Mouse (Mus musculus) layer of hippocampus, postnatal 36 days (tissue): ENCODE measurements around the gene Dmrt1. TPM values are rescaled to one million over a fixed set of nuclear protein-coding genes. Genes with fewer than 3 reads are reported as not detected.

Experiments used
- DNase-seq, 2 experiments: peaks; one replicate each; pipeline ENCODE4 v3.0.0; 2022
- total RNA-seq, 2 experiments: library from RNA; stranded (reverse); gene quantifications; 2 replicates each; pipeline ENCODE4 v1.2.3; 2021

Gene Dmrt1
- total RNA-seq, 2 experiments from 2014 or later = not detected

- DNase-seq = no peak
These were observed 69.0 kb downstream of the Dmrt1 start for GRCm38 (mm10) chr19:25574431-25574830.

- DNase-seq = no peak
These were observed 69.8 kb downstream of the Dmrt1 start for GRCm38 (mm10) chr19:25574981-25575814.

DNA sequence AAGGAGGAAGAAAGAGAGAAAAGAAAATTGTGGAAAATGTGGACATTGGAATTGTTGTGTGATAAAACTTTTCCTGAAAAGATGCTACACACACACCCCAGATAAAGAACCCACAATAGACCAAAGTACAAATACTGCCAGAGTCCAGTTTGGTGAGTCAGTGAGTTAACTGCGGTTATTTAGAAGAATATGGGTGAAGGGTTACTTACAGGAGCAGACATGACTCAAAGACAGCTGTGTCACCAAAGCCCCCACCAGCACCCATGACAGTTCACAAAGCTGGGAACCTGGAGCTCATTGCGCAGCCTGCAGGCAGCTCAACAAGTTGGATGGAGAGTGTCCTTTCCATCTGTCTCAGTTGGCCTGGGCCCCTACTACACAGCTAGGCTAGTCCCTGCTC is 72.9 kb downstream of the Dmrt1 start:
- no peak for DNase-seq

GRCm38 (mm10) chr19:25579440-25579839 is 74.0 kb downstream of the Dmrt1 start:
- DNase-seq = no peak

- DNase-seq = no peak
These were observed 92.4 kb downstream of the Dmrt1 start for GRCm38 (mm10) chr19:25597717-25598232.

GRCm38 (mm10) chr19:25598626-25599025 is 93.2 kb downstream of the Dmrt1 start:
- no peak for DNase-seq

- DNase-seq = no peak
These were observed 96.5 kb downstream of the Dmrt1 start for GRCm38 (mm10) chr19:25601966-25602365.

GRCm38 (mm10) chr19:25607461-25608205 is 102.2 kb downstream of the Dmrt1 start:
- DNase-seq = no peak

GRCm38 (mm10) chr19:25608206-25608580 is 102.8 kb downstream of the Dmrt1 start:
- DNase-seq = no peak

GRCm38 (mm10) chr19:25608961-25609850 is 103.8 kb downstream of the Dmrt1 start:
- no peak for DNase-seq

DNA sequence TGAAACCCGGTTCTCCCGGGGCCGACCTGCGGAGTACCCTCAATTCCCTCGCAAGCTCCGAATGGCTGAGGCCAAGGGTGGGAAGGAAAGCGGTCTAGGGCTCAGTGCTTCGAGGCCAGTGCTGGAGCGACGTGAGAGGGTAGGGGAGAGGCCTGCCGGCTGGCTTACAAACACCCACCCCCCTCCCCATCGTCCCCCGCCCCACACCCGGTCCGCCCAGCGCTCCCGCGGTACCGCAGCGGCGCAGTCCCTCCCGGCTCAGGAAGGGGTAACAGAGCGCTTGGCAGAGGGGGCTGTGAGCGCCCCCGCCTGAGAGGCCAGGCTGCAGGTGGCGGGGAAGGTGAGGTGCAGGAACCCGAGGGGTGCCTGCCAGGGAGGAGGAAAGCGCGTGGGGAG is 104.6 kb downstream of the Dmrt1 start, which contains the start of gene Dmrt3:
Gene Dmrt3 (plus strand): TSS at position 287 of the 396 bp plus-strand sequence.
- no peak for DNase-seq

DNA sequence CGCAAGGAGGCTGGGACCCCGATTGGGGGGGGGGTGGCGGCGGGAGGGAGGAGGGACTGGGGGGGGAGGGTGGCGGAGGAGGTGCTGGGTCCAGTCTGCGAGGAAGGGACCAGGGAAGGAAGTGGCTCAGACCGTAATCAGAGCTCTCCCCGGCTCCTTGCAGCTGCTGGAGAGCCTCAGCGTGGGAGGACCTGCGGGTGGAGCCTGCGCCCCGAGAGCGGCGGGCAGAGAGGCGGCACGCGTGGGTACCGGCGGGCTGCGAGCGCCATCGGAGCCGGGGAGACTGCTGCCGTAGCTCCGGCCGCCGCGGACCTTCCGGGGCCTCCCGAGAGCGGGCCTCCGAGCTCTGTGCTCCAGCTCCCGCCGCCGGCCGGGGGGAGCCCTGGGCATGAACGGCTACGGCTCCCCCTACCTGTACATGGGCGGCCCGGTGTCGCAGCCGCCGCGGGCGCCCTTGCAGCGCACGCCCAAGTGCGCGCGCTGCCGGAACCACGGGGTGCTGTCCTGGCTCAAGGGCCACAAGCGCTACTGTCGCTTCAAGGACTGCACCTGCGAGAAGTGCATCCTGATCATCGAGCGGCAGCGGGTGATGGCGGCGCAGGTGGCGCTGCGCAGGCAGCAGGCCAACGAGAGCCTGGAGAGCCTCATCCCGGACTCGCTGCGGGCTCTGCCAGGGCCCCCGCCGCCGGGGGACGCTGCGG is 105.1 kb downstream of the Dmrt1 start:
- no peak for DNase-seq

- no peak for DNase-seq
These were observed 105.7 kb downstream of the Dmrt1 start for GRCm38 (mm10) chr19:25611116-25611515.

DNA sequence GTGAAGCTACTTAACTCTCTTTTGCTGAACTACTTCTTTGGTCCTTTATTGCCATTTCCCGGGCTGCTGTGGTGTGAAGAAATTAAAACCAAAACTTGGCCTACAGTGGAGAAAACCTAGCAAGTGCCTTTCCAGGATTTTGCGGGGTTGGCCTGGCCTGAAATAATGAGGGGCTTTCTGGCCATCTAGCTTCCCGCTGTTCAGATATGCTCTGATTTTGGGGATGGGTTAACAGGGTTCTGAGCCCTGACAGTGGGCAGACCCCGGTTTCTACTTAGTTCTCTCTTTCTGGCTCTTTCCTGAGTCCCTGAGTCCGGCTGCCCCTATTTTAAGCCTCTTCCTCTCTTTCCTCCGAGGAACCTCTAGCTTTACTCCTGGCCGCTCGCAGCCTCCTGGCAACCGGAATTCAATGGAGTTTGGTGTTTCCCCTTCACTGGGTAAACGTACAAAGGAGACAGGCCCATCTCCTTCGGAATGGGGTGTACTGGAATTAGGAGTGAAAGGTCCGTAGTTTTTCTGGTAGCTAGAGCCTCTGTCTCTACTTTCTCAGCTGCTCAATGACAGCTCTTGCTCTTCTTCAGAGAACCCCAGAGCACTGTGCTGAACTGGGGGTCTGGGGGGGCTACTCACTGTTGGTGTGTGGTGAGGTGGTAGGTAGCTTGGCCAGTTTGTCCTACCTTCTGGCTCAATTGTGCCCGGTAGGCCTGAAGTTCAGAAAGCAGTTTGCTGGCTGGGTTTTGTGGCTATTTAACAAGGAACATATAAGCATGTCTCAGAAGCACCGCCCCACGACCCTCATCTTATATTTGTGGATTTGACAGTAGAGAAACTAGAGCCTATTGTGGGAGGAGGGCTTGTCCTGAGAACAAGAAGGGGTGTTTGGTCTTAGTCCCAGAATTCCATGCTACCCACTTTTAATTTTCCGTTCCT is 106.7 kb downstream of the Dmrt1 start:
- DNase-seq = no peak

- no peak for DNase-seq
These were observed 107.4 kb downstream of the Dmrt1 start for GRCm38 (mm10) chr19:25612806-25613295.

GRCm38 (mm10) chr19:25613476-25614300 is 108.3 kb downstream of the Dmrt1 start:
- no peak for DNase-seq

DNA sequence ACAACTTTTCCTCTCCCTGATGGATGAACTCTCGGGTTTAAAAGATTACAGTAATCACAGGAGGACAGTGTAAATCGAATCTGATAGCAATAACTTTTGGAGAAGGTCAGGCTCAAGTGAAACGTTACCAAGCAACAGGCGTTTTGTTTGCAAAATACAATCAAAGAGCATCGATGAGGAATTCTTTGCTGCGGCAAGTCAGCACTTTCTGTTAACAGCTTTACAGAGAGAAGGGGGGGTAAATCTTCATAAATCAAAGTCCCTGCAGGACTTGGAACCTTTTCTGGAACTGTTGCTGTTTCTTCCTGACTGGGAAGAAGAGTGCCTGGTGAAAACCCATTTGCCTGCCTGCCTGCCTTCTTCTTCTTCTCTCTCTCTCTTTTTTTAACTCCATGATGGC is 110.5 kb downstream of the Dmrt1 start:
- DNase-seq = no peak

DNA sequence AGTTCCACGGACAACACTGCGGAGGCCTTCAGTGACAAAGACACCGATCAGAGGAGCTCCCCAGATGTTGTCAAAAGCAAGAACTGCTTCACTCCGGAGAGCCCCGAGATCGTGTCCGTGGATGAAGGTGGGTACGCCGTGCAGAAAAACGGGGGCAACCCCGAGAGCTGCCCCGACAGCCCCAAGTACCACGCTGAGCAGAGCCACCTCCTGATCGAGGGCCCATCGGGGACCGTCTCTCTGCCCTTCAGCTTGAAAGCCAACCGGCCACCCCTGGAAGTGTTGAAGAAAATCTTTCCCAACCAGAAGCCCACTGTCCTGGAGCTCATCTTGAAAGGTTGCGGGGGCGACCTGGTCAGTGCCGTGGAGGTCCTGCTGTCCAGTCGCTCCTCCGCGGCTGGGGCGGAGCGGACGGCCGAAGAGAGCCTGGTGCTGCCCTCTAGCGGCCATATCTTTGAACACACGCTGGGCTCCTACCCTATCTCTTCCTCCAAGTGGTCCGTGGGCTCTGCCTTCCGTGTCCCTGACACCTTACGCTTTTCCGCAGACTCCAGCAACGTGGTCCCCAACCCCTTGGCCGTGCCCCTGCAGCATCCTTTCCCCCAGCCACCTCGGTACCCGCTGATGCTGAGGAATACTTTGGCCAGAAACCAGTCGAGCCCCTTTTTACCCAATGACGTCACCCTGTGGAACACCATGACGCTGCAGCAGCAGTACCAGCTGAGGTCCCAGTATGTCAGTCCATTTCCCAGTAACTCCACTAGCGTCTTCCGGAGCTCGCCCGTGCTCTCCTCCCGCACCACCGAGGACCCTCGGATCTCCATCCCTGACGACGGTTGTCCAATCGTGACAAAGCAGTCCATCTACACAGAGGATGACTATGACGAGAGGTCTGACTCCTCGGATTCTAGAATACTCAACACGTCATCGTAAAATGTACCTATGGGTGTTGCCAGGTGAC is 117.2 kb downstream of the Dmrt1 start:
- peak; percentile 42 to 55 for DNase-seq
